Mouse (Mus musculus) kidney, postnatal 0 days (tissue): ENCODE results near the gene Dazap2. TPM values are rescaled to one million over a fixed set of nuclear protein-coding genes. Genes with fewer than 3 reads are reported as not detected.
A peak's percentile ranks its signal among the peaks of the same experiment; 100 is the strongest.
"Not testable (repeated sequence)": the region's sequence is repeated elsewhere in the genome, so short reads cannot be mapped to it uniquely, and the experiment has no call there.

Experiments used
- ATAC-seq: fragments of 200-750 bp; cut with Nextera tagmentation; replicated peaks from 2 replicates; pipeline ENCODE4 v1.8.0; 2017; ENCODE audit warnings: low read depth, moderate number of reproducible peaks, moderate TSS enrichment, moderate library complexity; ENCODE audit not compliant: low FRiP score
- DNase-seq: peaks from one replicate; pipeline ENCODE4 v3.0.0-alpha.2; 2016; ENCODE audit warnings: low spot score
- H3K27ac ChIP-seq: fragments of 300-500 bp; sonication (generic); 2 replicates; pipeline ENCODE4 v1.5.1; 2014; ENCODE audit warnings: mild to moderate bottlenecking
- H3K27me3 ChIP-seq: fragments of 300-500 bp; sonication (generic); 2 replicates; pipeline ENCODE4 v1.6.1; 2014; ENCODE audit warnings: low read length, mixed read lengths; ENCODE audit not compliant: insufficient read depth
- H3K36me3 ChIP-seq: fragments of 300-500 bp; sonication (generic); 2 replicates; pipeline ENCODE4 v1.6.1; 2014; ENCODE audit warnings: low read length, mixed read lengths; ENCODE audit not compliant: insufficient read depth
- H3K4me1 ChIP-seq: fragments of 300-500 bp; sonication (generic); replicated peaks from 2 replicates; pipeline ENCODE4 v1.6.1; 2014; ENCODE audit warnings: antibody characterized with exemption, low read length, mixed read lengths; ENCODE audit not compliant: insufficient read depth
- H3K4me2 ChIP-seq: fragments of 300-500 bp; sonication (generic); 2 replicates; pipeline ENCODE4 v1.6.1; 2014; ENCODE audit warnings: mild to moderate bottlenecking, low read length, moderate library complexity, mixed read lengths
- H3K4me3 ChIP-seq: fragments of 300-500 bp; sonication (generic); replicated peaks from 2 replicates; pipeline ENCODE4 v1.5.1; 2014; ENCODE audit warnings: low read depth, low read length
- H3K9ac ChIP-seq: fragments of 300-500 bp; sonication (generic); 2 replicates; pipeline ENCODE4 v1.6.1; 2014; ENCODE audit warnings: low read depth, low read length
- H3K9me3 ChIP-seq: fragments of 300-500 bp; sonication (generic); replicated peaks from 2 replicates; pipeline ENCODE4 v1.6.1; 2016; ENCODE audit warnings: low read length, inconsistent platforms, mixed read lengths
- CTCF ChIP-seq: IDR thresholded peaks from 2 replicates; pipeline ENCODE4 v1.5.1; 2016; ENCODE audit warnings: antibody characterized with exemption, low read depth, mild to moderate bottlenecking, moderate library complexity
- WGBS: fragments of 180-500 bp; shearing (Covaris S2); extraction: QIAGEN DNeasy Blood & Tissue Kit; methylation state at CpG from one replicate; pipeline ENCODE4 v1.1.7; 2014; 5-methylcytosine and 5-hydroxymethylcytosine counted together
- polyA plus RNA-seq: library from polyadenylated mRNA; unstranded; fragments of >200 nt; fragmentation: Nextera tagmentation; extraction: Ambion mirVana; gene quantifications from 2 replicates; pipeline ENCODE4 v1.2.1, GENCODE M21; 2015

Dazap2 gene
- polyA plus RNA-seq, 1 experiment from 2014 or later, result 349 TPM

DNA sequence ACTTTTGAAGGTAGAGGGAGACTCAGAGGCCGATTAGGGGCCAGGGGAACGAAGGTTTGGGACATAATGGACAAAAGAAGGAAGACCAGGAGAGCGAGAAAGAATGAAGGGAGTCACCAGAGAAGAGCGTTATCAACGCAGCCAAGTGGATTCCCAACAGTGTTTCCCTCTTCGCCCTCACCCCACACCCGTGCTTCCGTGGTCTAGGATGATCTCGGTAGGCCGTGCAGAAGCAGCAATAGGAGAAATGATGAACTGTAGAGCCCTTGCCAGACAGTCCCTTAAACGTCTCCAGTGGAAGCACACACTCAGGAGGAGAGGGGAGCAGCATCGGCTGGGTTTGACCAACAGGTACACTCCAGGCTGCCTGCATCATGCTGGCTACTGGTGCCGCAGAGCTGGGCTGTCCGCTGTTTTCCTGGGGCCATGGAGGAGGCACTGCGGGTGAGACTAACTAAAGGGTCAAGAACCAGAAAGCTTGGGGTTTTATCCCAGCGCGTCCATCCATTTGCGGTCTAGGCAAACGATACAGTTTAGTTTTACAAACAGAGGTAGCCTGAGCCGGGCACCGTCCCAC lies 14.4 kb upstream of the Dazap2 start:
- Histone ChIP-seq H3K27me3 (no peaks in the 10 kb centered on the region), H3K4me1 (peaks cover 17% of the 10 kb centered on the region; the same call in 1 of the 2 replicates), H3K4me2 (peak overlapping the region; percentile 89), H3K27ac (peak overlapping the region; percentile 93), H3K36me3 (no peaks in the 10 kb centered on the region), H3K4me3 (peak overlapping the region; percentile 96), H3K9me3 (no peaks in the 10 kb centered on the region), H3K9ac (peak overlapping the region; percentile 92; the same call in 1 of the 2 replicates)
- no peak for DNase-seq
- TF ChIP-seq CTCF, result no peak
- no peak for ATAC-seq
- WGBS, result 26% methylated on average over 21 of the region's 21 CpGs

DNA sequence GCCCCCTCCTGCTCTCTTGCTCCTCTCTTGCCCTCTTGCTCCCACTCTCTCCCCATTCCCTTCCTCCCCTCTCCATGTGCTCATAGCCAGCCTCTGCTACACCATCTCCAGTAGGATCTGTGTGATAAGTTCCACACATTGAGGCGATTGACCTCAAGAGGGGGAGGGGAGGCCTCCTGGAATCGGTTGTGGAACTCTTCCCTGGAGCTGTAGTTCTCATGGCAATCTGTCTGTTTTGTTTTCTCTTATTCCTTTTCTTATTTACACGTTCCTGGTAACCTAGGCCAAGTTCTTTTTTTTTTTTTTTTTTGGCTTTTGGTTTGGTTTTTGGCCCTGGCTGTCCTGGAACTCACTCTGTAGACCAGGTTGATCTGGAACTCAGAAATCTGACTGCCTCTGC lies 13.5 kb upstream of the Dazap2 start:
- no peaks in the 10 kb centered on the region for H3K9me3 ChIP-seq
- no peak for ATAC-seq
- H3K4me1 ChIP-seq, result peaks cover 17% of the 10 kb centered on the region; the same call in 1 of the 2 replicates
- no peak for TF ChIP-seq CTCF
- no peak overlapping the region for H3K4me2 ChIP-seq
- DNase-seq, result no peak
- WGBS, result 38% methylated on average over 3 of the region's 3 CpGs
- H3K27me3 ChIP-seq, result no peaks in the 10 kb centered on the region
- peak overlapping the region; percentile 44; the same call in 1 of the 2 replicates for H3K27ac ChIP-seq
- H3K4me3 ChIP-seq, result no peak overlapping the region
- H3K36me3 ChIP-seq, result no peaks in the 10 kb centered on the region
- H3K9ac ChIP-seq, result no peak overlapping the region

DNA sequence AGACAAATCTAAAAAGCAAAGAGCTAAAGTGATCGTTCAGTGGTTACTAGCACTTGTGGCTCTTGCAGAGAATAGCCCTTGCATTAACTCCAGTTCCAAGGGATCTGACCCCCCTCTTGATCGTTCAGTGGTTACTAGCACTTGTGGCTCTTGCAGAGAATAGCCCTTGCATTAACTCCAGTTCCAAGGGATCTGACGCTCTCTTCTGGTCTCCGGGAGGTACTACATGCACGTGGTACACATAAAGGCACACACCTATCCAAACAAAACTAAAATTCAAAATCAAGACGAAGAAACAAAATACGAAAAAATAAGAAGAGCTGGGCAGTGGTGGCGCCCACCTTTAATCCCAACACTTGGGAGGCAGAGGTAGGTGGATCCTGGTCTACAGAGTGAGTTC lies 8.5 kb upstream of the Dazap2 start:
- H3K9ac ChIP-seq, H3K36me3 ChIP-seq, H3K27ac ChIP-seq, H3K4me3 ChIP-seq, H3K9me3 ChIP-seq, H3K27me3 ChIP-seq, ATAC-seq, H3K4me2 ChIP-seq, DNase-seq, H3K4me1 ChIP-seq: not testable (repeated sequence)
- peak; percentile 39 for TF ChIP-seq CTCF
- 93% methylated on average over 8 of the region's 8 CpGs for WGBS

DNA sequence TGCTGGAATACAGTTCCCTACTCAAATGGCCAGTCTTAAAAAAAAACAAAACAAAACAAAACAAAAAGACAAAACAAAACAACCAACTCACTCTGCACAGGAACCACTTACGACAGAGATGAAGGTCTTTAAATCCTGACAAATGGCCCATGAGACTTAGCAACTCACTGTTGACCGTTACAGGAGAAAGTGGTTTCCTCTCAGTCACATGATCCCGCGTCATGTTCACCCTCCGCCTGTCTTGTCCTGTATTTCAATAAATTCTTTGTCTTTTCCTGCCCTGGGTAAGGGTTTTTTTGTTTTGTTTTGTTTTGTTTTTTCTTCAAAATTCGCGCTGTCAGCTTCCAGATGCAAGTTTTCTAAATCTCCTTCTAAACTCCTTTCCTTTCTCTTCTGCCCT lies 3.2 kb upstream of the Dazap2 start:
- Histone ChIP-seq H3K9me3 (no peaks in the 10 kb centered on the region), H3K36me3 (no peaks in the 10 kb centered on the region), H3K4me1 (peaks cover 8% of the 10 kb centered on the region; the same call in 1 of the 2 replicates), H3K27me3 (no peaks in the 10 kb centered on the region), H3K4me3 (no peak overlapping the region), H3K9ac (no peak overlapping the region), H3K4me2 (no peak overlapping the region), H3K27ac (no peak overlapping the region)
- ATAC-seq, result no peak
- TF ChIP-seq CTCF, result no peak
- DNase-seq, result no peak
- WGBS, result 70% methylated on average over 7 of the region's 7 CpGs

DNA sequence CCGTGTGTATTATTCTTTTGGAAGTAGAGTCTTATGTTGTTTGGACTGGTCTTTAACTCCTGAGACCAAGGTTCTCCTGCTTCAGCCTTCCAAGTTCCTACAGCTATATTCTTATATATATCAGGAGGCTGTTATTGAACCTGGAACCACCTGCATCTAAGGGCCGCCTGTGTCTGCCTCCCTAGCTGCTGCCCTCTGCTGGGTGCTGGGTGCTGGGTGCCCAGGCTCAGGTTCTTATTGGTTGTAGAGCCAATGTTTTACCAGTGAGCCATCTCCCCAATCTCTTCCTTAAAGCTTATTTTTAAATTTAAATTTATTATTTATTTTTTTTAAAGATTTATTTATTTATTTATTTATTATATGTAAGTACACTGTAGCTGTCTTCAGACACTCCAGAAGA lies 2.7 kb upstream of the Dazap2 start:
- DNase-seq (no peak), ATAC-seq (no peak)
- no peak overlapping the region for H3K9ac ChIP-seq
- no peak overlapping the region for H3K4me2 ChIP-seq
- H3K27ac ChIP-seq, result no peak overlapping the region
- 0 out of 2 replicates have a peak, but pooled peaks cover under 1% of the 10 kb centered on the region for H3K36me3 ChIP-seq
- no peak overlapping the region for H3K4me3 ChIP-seq
- no peaks in the 10 kb centered on the region for H3K27me3 ChIP-seq
- 71% methylated on average over 2 of the region's 2 CpGs for WGBS
- no peaks in the 10 kb centered on the region for H3K9me3 ChIP-seq
- peaks cover 8% of the 10 kb centered on the region; the same call in 1 of the 2 replicates for H3K4me1 ChIP-seq
- peak; percentile 58 for TF ChIP-seq CTCF

DNA sequence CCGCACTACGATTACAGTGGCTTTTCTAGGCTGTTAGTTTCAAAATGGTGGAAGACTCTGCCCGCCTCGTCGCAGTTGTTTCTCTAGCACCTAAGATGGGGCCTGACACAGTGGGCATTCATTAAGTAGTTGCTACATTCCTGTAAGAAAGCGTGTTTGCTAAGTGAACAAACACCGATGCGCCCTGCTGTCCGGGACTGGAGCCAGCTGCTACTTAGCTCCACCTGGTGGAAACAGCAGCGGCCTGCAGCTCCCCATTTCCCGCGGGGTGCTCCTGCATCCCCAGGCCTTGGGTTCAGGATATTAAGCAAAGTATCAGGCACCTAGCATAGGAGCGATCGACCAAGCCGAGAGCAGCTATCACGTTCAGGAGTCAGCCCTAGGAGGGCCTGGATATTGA lies 1.6 kb upstream of the Dazap2 start:
- H3K27ac ChIP-seq, result no peak overlapping the region
- H3K4me1 ChIP-seq, result peaks cover 8% of the 10 kb centered on the region; the same call in 1 of the 2 replicates
- peak; percentile 94 for TF ChIP-seq CTCF
- 7% methylated on average over 16 of the region's 16 CpGs for WGBS
- no peak overlapping the region for H3K9ac ChIP-seq
- no peaks in the 10 kb centered on the region for H3K9me3 ChIP-seq
- no peak for ATAC-seq
- DNase-seq, result peak; percentile 90
- no peaks in the 10 kb centered on the region for H3K27me3 ChIP-seq
- H3K4me2 ChIP-seq, result peak overlapping the region; percentile 34; the same call in 1 of the 2 replicates
- H3K4me3 ChIP-seq, result no peak overlapping the region
- H3K36me3 ChIP-seq, result peaks cover 12% of the 10 kb centered on the region
